Mouse (Mus musculus): ENCODE measurements around the gene Inpp5e. TPM values are rescaled to one million over a fixed set of nuclear protein-coding genes. Genes with fewer than 3 reads are reported as not detected.

Gene Inpp5e
- total and polyA plus RNA-seq, 2 experiments = 2.4 to 8.7 TPM

- H3K9ac ChIP-seq (ENCODE audit: low read depth, low read length) = peak overlapping the region; percentile 75
- H3K4me1 ChIP-seq (ENCODE audit: control insufficient read depth, insufficient read depth, low read length) = peaks cover 8% of the 10 kb centered on the region
- WGBS = under 1% methylated on average over 44 of the region's 44 CpGs
- H3K4me3 ChIP-seq (ENCODE audit: insufficient read depth, low read depth, low read length) = peak overlapping the region; percentile 63
- no peaks in the 10 kb centered on the region for H3K27me3 ChIP-seq (ENCODE audit: control insufficient read depth, insufficient read depth, low read length)
- peaks cover 32% of the 10 kb centered on the region; the same call in 1 of the 2 replicates for H3K79me2 ChIP-seq (ENCODE audit: control insufficient read depth, insufficient read depth, low read length)
- no peak; the same call in 1 of the 2 replicates for TF ChIP-seq POLR2A (IDR thresholded peaks at IDR 0.05; ENCODE audit: extremely low read depth, insufficient read depth, low read length)
- TF ChIP-seq CTCF (IDR thresholded peaks at IDR 0.05; ENCODE audit: low read depth, low read length) = no peak
- peaks cover 9% of the 10 kb centered on the region for H3K36me3 ChIP-seq (ENCODE audit: control insufficient read depth, insufficient read depth, low read length)
- peak; percentile 86 for DNase-seq (ENCODE audit: extremely low read depth, low read depth, low spot score)
- peak overlapping the region; percentile 83 for H3K27ac ChIP-seq (replicated peaks; ENCODE audit: insufficient read depth, low read depth, low read length)
Observed at GRCm38 (mm10) chr2:26445666-26446445, 36.9 kb upstream of the Inpp5e start.

GRCm38 (mm10) chr2:26444946-26445665 lies 36.1 kb upstream of the Inpp5e start, which contains the start of gene Sec16a:
TSS of gene Sec16a (minus strand) at chr2:26445216.
- Histone ChIP-seq H3K4me1 (ENCODE audit: control insufficient read depth, insufficient read depth, low read length) (peaks cover 8% of the 10 kb centered on the region), H3K27me3 (ENCODE audit: control insufficient read depth, insufficient read depth, low read length) (no peaks in the 10 kb centered on the region), H3K79me2 (ENCODE audit: control insufficient read depth, insufficient read depth, low read length) (peaks cover 38% of the 10 kb centered on the region; the same call in 1 of the 2 replicates), H3K27ac (replicated peaks; ENCODE audit: insufficient read depth, low read depth, low read length) (peak within 1 kb of the TSS; percentile 93), H3K4me3 (ENCODE audit: insufficient read depth, low read depth, low read length) (peak within 1 kb of the TSS; percentile 94), H3K36me3 (ENCODE audit: control insufficient read depth, insufficient read depth, low read length) (peaks cover 15% of the 10 kb centered on the region), H3K9ac (ENCODE audit: low read depth, low read length) (peak within 1 kb of the TSS; percentile 97)
- WGBS = under 1% methylated on average over 56 of the region's 61 CpGs
- DNase-seq (ENCODE audit: extremely low read depth, low read depth, low spot score) = peak; percentile 100
- peak; percentile 87 for TF ChIP-seq POLR2A (IDR thresholded peaks at IDR 0.05; ENCODE audit: extremely low read depth, insufficient read depth, low read length)
- no peak for TF ChIP-seq CTCF (IDR thresholded peaks at IDR 0.05; ENCODE audit: low read depth, low read length)

DNA sequence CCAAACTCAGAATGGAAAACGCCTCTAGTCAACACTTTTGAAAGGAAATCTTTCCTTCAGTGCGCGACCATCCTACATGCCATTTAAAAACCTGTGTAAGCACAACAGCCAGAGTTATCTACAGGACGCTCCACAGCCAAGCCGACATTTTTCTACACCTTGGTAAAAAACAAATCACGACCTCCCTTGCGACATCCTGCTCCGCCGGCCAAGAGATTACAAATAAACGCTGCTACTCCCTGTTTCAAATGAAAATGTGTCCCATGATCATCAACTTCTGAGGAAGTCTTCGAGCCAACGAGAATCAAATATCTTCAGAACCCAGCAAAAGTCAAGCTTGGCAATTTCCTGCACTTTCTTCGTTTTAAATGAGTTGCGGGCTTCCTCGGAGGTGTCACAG lies 35.4 kb upstream of the Inpp5e start:
- Histone ChIP-seq H3K4me3 (ENCODE audit: insufficient read depth, low read depth, low read length) (peak overlapping the region; percentile 94), H3K4me1 (ENCODE audit: control insufficient read depth, insufficient read depth, low read length) (peaks cover 12% of the 10 kb centered on the region), H3K79me2 (ENCODE audit: control insufficient read depth, insufficient read depth, low read length) (peaks cover 43% of the 10 kb centered on the region; the same call in 1 of the 2 replicates), H3K9ac (ENCODE audit: low read depth, low read length) (peak overlapping the region; percentile 97), H3K27me3 (ENCODE audit: control insufficient read depth, insufficient read depth, low read length) (no peaks in the 10 kb centered on the region), H3K36me3 (ENCODE audit: control insufficient read depth, insufficient read depth, low read length) (peaks cover 21% of the 10 kb centered on the region), H3K27ac (replicated peaks; ENCODE audit: insufficient read depth, low read depth, low read length) (peak overlapping the region; percentile 93)
- WGBS = under 1% methylated on average over 15 of the region's 15 CpGs
- peak; percentile 83 for DNase-seq (ENCODE audit: extremely low read depth, low read depth, low spot score)
- TF ChIP-seq POLR2A (IDR thresholded peaks at IDR 0.05; ENCODE audit: extremely low read depth, insufficient read depth, low read length) (no peak), CTCF (IDR thresholded peaks at IDR 0.05; ENCODE audit: low read depth, low read length) (no peak)

DNA sequence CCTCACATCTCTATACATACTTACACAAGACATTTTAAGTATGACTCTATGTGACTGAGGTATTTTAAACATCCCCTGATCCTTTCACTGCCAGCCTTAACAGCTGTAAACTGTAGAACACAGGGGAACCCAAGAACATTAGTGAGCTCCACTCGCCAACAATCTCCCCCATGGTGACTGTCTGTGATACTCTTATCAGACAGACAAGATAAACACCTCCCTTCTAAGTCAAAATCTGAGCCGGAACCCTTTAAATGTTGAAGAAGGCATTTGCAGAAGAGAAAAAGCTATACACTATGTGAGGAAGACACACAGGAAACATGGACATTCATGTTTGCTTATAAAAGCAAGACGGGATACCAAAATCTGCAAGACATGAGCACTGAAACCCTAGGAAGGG lies 34.9 kb upstream of the Inpp5e start:
- H3K79me2 ChIP-seq (ENCODE audit: control insufficient read depth, insufficient read depth, low read length) = peaks cover 43% of the 10 kb centered on the region; the same call in 1 of the 2 replicates
- H3K27ac ChIP-seq (replicated peaks; ENCODE audit: insufficient read depth, low read depth, low read length) = peak overlapping the region; percentile 93
- DNase-seq (ENCODE audit: extremely low read depth, low read depth, low spot score) = no peak
- H3K27me3 ChIP-seq (ENCODE audit: control insufficient read depth, insufficient read depth, low read length) = no peaks in the 10 kb centered on the region
- H3K36me3 ChIP-seq (ENCODE audit: control insufficient read depth, insufficient read depth, low read length) = peaks cover 23% of the 10 kb centered on the region
- peak overlapping the region; percentile 94 for H3K4me3 ChIP-seq (ENCODE audit: insufficient read depth, low read depth, low read length)
- TF ChIP-seq CTCF (IDR thresholded peaks at IDR 0.05; ENCODE audit: low read depth, low read length) = no peak
- no peak for TF ChIP-seq POLR2A (IDR thresholded peaks at IDR 0.05; ENCODE audit: extremely low read depth, insufficient read depth, low read length)
- H3K4me1 ChIP-seq (ENCODE audit: control insufficient read depth, insufficient read depth, low read length) = peaks cover 14% of the 10 kb centered on the region
- 4% methylated on average over 3 of the region's 3 CpGs for WGBS
- peak overlapping the region; percentile 97 for H3K9ac ChIP-seq (ENCODE audit: low read depth, low read length)

- no peak overlapping the region for H3K4me3 ChIP-seq (ENCODE audit: insufficient read depth, low read depth, low read length)
- H3K79me2 ChIP-seq (ENCODE audit: control insufficient read depth, insufficient read depth, low read length) = peaks cover 44% of the 10 kb centered on the region; the same call in 1 of the 2 replicates
- WGBS = 37% methylated on average over 1 of the region's 1 CpGs
- H3K4me1 ChIP-seq (ENCODE audit: control insufficient read depth, insufficient read depth, low read length) = peaks cover 21% of the 10 kb centered on the region
- no peak overlapping the region for H3K9ac ChIP-seq (ENCODE audit: low read depth, low read length)
- DNase-seq (ENCODE audit: extremely low read depth, low read depth, low spot score) = no peak
- H3K27me3 ChIP-seq (ENCODE audit: control insufficient read depth, insufficient read depth, low read length) = no peaks in the 10 kb centered on the region
- TF ChIP-seq CTCF (IDR thresholded peaks at IDR 0.05; ENCODE audit: low read depth, low read length) = no peak
- no peak for TF ChIP-seq POLR2A (IDR thresholded peaks at IDR 0.05; ENCODE audit: extremely low read depth, insufficient read depth, low read length)
- H3K27ac ChIP-seq (replicated peaks; ENCODE audit: insufficient read depth, low read depth, low read length) = no peak overlapping the region
- H3K36me3 ChIP-seq (ENCODE audit: control insufficient read depth, insufficient read depth, low read length) = peaks cover 28% of the 10 kb centered on the region
Observed at GRCm38 (mm10) chr2:26442843-26443242, 33.8 kb upstream of the Inpp5e start.
